Mouse (Mus musculus) embryo, embryonic 11 days (tissue): ENCODE results near the gene Hira.
"Not testable (repeated sequence)": the region's sequence is repeated elsewhere in the genome, so short reads cannot be mapped to it uniquely, and the experiment has no call there.

Experiments
- DNase-seq: peaks from one replicate; pipeline ENCODE4 v3.0.0-alpha.2; 2015

Hira gene

DNA sequence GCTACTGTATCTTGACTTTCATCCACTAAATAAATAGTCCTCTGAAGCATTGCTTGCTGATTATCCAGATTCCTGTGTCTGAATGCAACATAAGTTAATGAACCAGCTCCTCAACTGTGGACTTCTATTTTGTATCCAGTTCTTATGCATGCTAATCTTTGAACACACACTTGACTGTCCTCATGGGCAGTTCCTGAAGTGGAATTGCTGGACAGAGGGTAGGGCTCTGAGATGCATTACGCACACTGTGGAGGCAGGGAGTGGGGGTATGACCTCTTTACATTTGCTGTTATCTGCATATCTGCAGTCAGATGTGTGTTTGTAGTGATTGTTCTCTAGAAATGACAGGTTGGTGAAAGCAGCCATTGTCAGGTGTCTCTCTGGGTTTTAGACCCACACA is 51.1 kb downstream of the Hira start:
- no peak for DNase-seq

DNA sequence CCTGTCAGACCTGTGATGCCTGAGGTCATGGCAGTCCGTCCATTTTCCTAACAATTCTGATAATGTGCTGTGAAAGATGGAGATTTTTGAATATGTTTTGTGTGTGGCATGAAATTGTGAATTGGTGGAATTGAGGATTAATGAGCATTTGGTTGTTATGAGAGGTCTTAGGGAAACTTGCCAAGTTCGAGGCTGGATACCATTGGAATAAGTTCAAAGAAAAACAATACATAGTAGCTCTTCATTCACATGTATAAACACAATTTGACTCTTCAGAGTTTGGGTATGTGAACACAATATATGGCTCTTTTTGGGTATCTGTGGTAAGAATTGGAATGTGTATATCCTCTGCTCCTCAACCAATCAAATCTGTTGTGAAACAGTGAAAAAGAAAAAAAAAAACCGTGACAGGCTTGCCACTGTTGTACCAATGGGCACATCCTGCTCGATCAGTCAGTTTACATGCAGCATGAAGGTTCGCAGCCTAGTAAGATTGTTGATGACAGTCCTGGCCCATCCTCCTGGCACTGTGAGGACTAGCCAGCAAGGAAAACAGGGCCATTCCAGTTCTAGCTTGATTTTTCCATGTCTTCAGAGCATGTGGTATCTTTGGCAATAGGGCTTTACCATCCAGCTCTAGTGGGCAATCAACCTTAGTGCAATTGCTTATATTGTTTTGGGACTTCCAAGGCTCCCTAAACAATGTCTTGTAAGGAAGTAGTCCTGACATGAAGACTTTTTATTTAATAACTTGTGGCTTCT is 61.7 kb downstream of the Hira start:
- DNase-seq: no peak

DNA sequence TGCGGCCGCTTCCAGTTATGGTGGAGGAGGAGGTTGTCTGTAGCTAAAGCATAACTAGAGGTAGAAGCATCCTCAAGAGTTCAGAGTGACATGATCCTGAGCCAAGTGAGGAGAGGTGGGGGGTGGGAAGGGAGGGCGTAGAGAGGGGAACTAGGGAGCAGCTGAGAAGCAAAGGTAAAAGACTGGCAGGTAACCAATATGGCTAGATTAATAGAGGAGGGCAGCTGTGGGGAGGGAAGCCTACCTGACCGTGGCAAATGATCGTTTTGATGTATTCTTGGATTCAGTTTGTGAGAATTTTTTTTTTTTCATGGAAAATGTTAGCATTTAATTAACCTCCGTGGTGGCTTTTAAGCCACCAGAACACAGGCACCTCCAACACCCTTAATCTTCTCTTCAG is 67.1 kb downstream of the Hira start:
- DNase-seq: no peak

DNA sequence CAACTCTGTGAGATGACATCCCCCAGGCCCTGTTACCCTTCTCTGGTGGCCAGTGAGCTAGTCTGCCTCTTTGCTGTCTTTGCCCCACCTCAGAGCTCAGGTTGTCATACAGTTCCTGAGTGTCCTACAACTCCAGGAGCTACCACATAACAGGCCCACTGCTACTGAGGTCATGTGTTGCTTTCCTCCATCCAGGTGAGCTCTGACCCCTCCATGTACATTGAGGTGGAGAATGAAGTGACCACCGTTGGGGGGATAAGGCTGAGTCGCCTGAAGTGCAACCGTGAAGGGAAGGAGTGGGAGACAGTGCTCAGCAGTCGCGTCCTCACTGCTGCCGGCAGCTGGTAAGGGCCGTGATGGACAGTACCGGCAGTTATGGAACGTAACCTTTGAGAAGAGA is 72.1 kb downstream of the Hira start:
- DNase-seq: no peak

DNA sequence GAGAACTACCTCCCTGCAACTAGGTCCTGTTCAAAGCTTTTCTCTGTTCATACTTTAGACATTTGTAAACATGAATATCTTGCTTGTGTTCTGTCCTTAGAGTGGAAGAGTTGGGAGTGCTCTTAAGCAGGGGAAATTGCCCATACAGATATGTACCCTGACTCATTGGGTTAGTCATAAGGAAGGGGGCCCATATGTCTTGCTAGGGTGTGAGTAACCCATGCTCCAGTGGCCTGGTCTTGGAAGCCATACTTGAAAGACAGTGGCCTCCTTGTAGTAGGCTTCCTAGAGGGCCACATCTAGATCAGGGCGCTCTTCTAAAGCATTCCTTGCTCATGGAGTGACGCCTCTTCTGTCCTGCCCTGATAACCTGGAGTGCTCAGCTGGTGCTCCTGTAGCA is 73.5 kb downstream of the Hira start:
- DNase-seq: no peak

DNA sequence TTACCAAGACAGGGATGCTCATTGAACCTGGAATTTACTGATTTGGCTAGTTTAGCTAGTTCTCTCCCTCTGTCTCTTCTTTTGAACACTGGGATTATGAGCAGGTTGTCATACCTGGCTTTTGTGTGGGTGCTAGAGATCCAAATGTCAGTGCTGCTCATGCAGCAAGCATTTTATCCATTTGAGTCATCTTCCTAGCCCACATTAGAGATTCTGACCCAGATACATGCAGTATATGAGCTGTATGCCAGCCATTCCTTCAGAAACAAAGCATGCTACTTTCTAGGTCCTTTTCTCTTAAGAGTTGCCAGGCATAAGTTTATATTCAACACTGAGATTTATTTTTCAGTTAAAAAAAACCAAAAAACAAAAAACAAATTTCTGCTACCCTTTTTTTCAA is 76.0 kb downstream of the Hira start:
- no peak for DNase-seq

DNA sequence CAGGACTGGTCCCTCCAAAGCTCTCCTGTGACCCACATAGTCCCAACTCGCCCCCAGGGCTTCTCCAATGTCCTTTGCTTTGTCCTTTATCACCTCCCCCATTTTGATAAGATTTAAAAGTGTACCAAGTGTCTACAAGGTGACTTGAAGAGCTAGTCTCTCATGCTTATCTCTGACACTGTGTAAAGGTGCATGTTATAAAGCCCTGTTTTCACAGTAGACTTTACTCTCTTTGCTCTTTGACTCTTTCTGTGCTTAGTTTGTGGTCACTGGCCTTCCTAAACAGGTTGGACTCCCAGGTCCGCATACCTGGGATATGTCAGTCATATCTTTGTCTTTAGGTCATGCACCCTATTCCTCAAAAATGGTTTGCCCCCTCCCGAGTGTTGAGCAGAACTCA is 78.2 kb downstream of the Hira start:
- DNase-seq: no peak

DNA sequence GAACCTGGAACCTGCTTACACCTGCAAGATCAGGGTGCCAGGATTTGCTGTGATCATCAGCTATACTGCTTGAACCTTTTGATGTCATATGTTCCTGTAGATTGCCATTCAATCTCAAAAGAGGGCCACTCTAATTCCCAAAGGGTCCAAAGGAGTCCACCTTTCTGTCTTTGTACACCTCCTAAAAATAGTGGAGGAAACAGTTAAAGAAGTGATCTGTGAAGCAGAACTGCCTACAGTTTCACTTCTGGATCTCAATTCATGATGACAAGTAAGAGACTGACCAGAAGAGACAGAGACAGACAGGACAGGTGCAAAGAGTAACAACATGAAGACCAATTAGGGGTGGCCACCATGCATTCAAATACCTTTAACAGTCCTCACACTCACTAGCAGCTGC is 86.6 kb downstream of the Hira start:
- DNase-seq: no peak

DNA sequence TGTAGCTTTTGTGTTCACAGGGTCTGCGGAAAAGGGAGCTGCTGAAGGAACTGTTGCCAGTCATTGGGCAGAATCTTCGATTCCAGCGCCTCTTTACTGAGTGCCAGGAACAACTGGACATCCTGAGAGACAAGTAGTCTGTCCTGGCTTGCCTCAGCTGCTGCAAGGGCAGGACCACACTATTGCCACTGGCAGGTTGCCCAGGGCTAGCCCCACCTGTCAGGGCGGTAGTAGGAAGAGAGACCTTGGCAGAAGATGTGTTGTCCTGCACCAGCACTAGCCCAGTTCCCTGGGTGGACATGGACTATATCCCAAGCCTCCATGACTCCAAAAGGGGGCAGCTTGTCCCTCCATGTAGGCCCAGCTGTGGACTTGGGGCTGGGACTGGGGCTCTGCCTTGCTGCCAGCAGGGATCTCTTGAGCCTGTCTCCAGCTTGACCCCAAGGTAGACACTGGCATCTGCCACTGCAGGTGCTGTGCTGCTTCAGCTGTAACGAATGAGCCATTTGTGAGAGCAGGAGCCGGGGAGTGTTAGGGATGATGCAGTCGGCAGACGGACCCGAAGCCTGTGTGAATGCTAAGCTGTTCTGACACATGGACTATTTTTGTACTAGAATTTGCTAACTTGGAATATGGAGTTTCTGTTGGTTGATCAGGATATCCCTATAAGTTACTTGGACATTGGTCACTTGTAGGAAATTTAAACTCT is 92.7 kb downstream of the Hira start:
- no peak for DNase-seq

DNA sequence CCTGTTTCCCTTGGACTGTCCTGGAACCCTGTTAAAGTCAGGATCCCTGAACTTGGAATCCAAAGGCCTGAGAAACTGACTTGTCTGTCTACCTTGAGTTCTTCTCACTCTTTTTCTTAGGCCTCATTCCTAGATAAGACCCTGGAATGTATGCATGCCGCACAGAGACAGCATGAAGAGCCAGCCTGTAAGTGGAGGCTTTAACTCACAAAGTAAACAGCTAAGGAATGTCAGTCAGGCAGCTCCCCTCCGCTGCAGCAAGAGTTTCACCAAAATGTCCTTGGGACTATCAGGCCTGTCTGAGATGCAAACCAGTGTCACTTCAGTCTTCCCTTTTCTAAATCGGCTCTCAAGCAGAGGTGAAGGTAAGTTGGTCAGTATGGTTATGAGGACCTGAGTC is 94.0 kb downstream of the Hira start:
- no peak for DNase-seq

DNA sequence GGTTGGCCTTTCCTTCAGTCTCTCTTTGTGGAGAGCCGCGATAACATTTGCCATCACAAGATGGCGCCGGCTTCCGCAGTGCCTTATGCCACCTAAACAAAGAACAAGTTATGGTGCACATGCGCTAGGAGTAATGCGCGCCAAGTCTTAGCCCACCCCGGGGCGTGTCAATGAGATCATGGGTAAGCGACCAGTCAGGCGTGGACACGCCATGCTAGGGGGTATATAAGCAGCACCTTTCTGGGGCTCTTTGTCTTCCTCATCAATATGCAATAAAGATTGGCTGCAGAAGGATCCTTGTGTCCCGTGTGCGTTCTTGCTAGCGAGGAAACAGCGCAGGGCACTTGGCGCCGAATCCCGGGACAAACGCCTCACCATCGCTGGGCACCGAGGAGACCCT is 98.8 kb downstream of the Hira start:
- DNase-seq: not testable (repeated sequence)

DNA sequence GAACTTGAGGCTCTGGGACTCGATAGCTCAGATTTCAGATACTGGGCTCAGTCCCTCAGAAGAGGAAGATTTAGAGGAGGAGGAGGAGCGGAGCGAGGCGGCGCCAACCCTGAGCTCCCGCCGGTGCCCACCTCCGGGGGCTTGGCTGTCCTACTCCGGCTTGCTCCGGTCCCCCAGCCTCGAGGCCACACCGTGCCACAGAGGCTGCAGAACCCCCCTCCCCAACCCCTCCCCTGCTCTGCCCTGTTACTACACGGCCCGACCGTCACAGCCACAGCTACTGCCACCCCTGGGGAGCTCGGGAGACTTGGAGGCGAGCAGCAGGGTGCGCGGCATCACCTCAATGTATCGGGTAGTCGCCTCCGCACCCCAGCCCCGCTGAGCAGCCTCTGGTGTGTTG is 99.5 kb downstream of the Hira start:
- no peak for DNase-seq

DNA sequence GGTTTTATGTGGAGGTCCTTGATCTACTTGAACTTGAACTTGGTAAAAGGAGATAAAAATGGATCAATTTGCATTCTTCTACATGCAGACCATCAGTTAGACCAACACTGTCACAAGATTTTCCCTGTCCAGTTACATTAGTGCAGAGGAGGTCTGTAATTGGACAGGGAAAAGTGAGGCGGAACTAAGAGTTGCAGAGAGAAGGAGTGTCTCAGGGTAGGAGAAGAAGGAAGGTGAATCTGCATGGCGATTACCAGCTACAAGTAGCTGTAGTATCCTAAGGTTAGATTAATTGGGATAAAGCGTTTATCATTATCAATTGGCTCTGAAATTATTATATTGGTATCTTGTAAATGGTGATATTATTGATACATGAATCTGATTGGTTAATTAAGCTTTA is 109.5 kb downstream of the Hira start:
- no peak for DNase-seq

DNA sequence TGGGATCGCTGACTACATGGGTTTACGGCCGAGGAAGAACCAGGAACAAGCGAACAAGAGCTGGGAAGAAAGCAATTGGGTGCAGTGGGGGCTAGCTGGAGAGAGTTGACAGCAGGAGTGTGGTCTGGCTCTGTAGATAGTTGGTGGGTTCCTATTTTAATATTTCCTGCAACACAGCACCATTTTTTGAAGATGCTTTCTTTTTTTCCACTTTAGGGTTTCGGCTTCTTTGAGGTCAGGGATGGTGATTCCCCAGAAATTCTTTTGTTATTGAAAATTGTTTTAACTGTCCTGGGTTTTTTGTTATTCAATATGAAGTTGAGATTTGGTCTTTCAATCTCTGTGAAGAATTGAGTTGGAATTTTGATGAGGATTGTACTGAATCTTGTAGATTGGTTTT is 110.0 kb downstream of the Hira start:
- DNase-seq: no peak

DNA sequence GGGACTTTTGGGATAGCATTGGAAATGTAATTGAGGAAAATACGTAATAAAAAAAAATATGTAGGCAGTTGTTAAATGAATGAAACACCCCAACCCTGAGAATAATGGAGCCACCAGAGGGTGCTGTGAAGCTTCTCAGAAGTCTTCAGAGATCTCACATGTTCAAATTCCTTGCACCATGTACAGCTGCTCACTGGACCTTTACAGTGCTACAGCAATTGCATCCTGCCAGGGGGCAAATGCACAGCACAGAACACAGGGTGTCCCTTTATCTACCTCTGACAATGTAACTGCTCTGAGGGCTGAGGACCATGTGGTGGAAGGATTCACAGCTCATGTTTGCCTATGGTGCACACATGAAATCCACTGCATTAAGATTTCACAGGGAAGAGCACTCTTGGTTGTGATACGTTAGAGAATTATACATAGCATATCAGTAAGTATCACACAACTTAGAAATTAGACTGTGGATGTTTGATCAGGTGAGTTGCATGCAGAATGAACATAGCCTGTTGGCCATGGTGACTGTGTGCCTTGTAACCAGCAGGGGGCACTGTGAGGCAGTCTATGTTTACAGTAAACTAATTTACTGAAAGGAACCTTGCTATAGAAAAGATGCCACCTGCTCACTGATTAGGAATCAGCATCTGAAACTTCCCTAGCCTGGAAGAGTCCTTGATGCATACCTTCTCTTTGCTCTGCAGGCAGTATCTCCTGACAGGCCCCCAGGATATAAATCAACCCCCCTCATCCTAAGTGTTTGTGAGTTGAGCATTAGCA is 126.0 kb downstream of the Hira start:
- peak; percentile 3 for DNase-seq

DNA sequence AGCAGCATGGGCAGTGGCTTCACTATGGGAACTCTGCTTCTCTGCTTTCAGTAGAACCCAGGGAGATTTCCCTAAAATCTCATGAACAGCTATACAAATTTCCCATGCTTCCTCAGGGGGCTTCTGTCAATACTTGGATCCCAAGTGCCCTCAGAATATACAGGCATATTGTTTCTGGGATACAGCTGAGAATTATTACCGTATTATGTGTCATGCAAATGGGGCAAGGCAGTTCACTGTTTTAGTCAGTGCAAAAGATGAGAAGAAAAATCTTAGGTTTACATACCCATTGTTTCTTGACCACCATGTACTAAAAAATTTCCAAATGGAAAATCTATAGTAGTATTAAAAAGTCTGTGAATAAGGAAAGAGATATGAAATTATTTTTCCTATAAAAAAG is 126.9 kb downstream of the Hira start:
- DNase-seq: no peak

DNA sequence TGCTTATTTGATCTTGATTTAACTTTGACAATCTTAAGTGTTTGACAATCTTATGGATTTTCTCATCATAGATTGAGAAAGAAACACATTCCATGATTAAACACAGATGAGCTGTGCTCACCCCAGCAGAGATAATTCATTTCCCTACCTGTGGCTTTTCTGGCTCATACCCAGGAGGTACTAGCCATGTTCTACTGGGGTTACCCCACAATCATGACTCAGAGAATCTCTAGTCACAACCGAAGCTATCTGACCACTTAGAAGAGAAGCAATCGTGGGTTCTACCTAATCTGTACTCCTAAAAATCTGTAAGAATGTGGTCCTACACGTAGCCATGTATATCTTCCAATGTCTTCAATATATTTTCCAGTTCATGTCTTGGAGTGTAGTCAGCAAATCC is 128.5 kb downstream of the Hira start:
- no peak for DNase-seq

DNA sequence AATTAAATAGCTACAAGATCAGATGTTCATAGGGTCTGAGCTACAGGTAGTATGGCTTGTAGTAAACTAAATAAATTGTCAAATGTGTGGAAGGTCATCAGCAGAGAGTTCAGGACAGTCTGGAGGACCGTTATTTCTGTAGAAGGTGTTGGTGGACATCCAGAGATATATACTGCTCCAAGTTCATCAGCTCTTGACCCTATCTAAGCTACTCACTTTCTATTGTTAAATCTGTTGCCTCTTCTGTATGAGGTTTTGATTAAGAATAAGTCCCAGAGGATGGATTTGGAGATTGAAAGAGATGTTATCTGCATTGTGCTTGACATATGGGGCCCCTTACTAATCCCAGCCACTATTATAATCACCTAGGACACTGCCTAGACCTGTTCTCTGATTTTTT is 129.9 kb downstream of the Hira start:
- DNase-seq: no peak

DNA sequence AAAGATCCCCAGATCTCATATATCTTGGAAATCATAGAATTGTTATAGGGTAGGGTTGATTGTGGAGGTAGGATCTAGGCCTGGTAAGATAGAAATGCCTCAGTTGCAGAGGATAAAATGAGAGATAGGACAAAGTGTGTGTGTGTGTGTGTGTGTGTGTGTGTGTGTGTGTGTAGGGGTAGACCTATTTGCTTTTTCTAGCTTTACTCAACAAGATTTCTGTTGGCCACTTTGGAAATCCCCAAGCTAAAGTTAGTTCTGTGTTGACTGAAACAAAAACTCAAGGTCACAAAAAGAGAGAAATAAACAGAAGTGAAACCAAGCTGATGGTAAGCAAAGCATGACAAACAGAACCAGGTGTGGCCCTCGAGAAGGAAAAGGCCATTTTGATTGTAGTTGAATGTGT is 130.4 kb downstream of the Hira start:
- not testable (repeated sequence) for DNase-seq

DNA sequence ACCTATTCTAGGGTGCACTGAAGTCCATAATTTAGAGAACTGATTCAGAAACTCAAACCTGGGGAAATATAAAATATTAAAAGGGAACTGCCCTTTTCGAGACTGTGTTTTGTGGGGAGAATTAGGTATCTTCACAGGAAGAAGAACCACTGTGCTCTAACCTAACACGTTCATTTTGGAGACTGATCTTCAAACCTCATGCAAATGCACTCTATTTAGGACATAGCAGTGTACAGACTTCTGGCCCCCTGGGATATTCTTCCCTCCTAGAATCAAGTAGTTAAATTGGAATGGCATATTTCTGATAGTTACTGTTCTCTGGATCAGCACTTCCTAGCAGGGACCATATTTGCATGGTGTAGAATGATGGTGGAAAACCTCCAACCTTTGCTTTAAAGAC is 133.9 kb downstream of the Hira start:
- no peak for DNase-seq

DNA sequence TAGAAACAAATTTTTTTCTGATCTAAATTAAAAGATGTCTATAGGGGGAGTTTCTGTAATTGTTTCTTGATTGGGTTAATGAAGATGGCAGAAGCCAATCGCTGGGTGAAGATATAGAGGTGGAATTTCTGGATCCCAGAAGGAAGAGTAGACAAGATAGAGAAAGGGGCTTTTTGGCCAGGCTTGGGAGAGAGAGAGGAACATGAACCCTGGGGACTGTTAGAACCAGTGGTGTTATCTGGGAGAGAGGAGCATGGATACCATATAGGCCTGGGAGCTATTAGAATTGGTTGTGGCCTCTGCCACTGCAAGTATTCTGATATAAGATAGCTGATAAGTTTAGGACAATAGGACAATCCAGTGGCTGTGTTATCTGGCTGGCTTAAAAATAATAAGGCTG is 136.7 kb downstream of the Hira start:
- DNase-seq: no peak

DNA sequence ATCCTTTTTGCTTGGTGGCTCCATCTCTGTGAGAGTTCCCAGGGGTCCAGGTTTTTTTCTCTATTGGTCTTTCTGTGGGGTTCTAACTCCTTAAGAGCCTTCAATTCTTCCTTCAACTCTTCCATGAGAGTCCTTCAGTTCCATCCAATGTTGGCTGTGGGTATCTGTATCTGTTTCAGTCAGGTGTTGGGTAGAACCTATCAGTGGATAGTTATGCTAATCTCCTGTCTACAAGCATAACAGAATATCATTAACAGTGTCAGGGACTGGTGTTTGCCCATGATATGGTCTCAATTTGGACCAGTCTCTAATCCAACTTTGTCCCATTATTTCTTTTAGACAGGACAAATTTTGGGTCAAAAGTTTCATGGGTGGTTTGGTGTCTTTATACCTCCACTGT is 137.8 kb downstream of the Hira start:
- no peak for DNase-seq
